Mouse (Mus musculus) macrophage (primary cell): ENCODE results near the gene Gm20431. TPM values are rescaled to one million over a fixed set of nuclear protein-coding genes. Genes with fewer than 3 reads are reported as not detected.

Experiments
- H3K27ac ChIP-seq: fragments of 350-480 bp; formaldehyde crosslinking; 2 replicates; pipeline ENCODE4 v1.9.0; 2021
- H3K36me3 ChIP-seq: fragments of 350-480 bp; formaldehyde crosslinking; 2 replicates; pipeline ENCODE4 v1.9.0; 2021; ENCODE audit errors: inconsistent target
- H3K4me3 ChIP-seq: fragments of 350-480 bp; formaldehyde crosslinking; 2 replicates; pipeline ENCODE4 v1.9.0; 2021; ENCODE audit errors: inconsistent target
- H3K79me2 ChIP-seq: fragments of 350-480 bp; formaldehyde crosslinking; 2 replicates; pipeline ENCODE4 v1.9.0; 2021; ENCODE audit errors: inconsistent target
- WGBS: methylation state at CpG from one replicate; pipeline ENCODE4 v1.1.7; 2026; ENCODE audit warnings: inconsistent platforms; ENCODE audit not compliant: missing documents; 5-methylcytosine and 5-hydroxymethylcytosine counted together
- polyA plus RNA-seq: library from polyadenylated mRNA; stranded (reverse); fragments of 250-400 nt; gene quantifications from 3 replicates; pipeline ENCODE4 v1.2.4, GENCODE M21; 2018; ENCODE audit warnings: inconsistent platforms

The Gm20431 gene
- polyA plus RNA-seq, 1 experiment from 2014 or later: not detected

DNA sequence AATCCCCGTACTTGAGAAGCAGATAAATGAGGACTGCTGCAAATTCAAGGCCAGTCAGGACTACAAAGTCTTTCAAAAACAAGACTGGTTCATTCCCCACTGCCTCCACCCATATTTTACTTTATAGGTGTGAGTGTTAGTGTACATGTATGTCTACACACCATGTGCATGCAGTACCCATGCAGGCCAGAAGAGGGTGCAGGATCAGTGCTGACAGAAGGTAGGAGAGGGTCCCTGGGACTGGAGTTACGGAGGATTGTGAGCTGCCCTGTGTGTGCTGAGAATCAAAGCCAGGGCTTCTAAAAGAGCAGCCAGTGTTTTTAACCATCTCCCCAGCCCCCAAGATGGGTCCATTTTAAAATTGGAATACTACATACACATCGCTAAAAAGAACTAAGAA lies 21.0 kb downstream of the Gm20431 start:
- H3K36me3 ChIP-seq: peaks cover 16% of the 10 kb centered on the region
- 100% methylated on average over 3 of the region's 3 CpGs for WGBS
- no peak overlapping the region for H3K4me3 ChIP-seq
- H3K27ac ChIP-seq: no peak overlapping the region
- peaks cover 10% of the 10 kb centered on the region; the same call in 1 of the 2 replicates for H3K79me2 ChIP-seq

DNA sequence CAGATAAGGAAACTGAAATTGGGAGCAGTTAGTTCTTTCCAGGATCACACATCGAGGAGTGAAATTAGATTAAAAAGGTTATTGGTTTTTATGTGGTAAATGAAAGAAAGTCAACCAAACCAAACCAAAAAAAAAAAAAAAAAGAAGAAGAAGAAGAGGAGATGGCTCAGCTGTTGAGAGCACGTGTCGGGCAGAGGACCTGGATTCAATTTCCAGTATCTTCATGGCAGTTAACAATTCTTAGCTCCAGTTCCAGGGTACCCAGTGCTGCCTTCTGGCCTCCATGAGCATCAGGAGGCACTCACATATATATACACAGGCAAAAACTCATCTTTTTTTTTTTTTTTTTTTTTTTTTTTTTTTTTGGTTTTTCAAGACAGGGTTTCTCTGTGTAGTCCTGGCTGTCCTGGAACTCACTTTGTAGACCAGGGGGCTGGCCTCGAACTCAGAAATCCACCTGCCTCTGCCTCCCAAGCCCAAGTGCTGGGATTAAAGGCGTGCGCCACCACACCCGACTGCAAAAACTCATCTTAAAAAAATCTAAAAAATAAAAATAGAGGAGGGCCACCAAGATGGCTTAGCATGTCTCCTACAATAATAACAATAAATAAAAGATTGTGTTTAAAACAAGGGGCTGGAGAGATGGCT lies 26.3 kb downstream of the Gm20431 start:
- H3K27ac ChIP-seq: peak overlapping the region; percentile 77
- peak overlapping the region; percentile 21; the same call in 1 of the 2 replicates for H3K4me3 ChIP-seq
- no peaks in the 10 kb centered on the region for H3K36me3 ChIP-seq
- H3K79me2 ChIP-seq: peaks cover 22% of the 10 kb centered on the region
- 48% methylated on average over 3 of the region's 7 CpGs for WGBS

DNA sequence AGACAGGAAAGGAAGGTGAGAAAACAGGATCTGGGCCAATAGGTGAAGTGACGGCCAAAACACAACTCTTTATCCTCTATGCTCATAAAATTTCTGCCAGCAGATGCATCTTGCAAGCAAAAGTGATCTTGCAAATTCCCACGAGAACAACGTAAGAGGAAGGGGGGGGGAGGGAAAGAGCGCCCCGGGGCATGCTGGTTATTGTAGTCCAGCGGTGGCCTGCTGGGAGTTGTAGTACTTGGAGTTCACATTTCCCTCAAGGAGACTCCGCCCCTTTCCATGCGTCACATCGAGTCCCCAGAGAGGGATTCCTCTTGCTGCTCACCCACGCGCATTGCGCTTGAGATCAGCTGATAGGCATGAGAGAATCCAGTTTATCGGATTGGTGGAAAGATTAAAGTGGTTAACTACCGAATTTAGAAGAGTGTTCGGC lies 26.9 kb downstream of the Gm20431 start:
- peaks cover 28% of the 10 kb centered on the region for H3K79me2 ChIP-seq
- H3K4me3 ChIP-seq: peak overlapping the region; percentile 21; the same call in 1 of the 2 replicates
- H3K27ac ChIP-seq: peak overlapping the region; percentile 77
- 1% methylated on average over 10 of the region's 15 CpGs for WGBS
- no peaks in the 10 kb centered on the region for H3K36me3 ChIP-seq

DNA sequence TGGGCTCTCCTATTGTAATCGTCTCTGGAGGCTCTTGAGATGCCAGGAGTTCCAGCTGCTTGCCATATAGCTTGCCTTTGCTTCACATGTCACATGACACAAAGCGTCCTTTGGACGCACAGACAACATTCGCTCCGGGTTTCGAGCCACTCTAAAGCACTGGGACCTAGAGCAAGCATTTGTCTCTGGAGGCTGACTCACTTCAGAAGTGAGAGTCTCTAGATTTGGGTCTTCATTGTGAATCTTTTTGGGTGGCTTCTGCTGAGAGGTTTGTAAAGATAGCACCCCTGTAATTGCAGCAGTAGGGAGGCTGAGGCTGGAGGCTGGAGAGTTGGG lies 27.8 kb downstream of the Gm20431 start:
- H3K79me2 ChIP-seq: peaks cover 37% of the 10 kb centered on the region
- H3K36me3 ChIP-seq: no peaks in the 10 kb centered on the region
- no peak overlapping the region for H3K4me3 ChIP-seq
- WGBS: 88% methylated on average over 6 of the region's 6 CpGs
- no peak overlapping the region for H3K27ac ChIP-seq

DNA sequence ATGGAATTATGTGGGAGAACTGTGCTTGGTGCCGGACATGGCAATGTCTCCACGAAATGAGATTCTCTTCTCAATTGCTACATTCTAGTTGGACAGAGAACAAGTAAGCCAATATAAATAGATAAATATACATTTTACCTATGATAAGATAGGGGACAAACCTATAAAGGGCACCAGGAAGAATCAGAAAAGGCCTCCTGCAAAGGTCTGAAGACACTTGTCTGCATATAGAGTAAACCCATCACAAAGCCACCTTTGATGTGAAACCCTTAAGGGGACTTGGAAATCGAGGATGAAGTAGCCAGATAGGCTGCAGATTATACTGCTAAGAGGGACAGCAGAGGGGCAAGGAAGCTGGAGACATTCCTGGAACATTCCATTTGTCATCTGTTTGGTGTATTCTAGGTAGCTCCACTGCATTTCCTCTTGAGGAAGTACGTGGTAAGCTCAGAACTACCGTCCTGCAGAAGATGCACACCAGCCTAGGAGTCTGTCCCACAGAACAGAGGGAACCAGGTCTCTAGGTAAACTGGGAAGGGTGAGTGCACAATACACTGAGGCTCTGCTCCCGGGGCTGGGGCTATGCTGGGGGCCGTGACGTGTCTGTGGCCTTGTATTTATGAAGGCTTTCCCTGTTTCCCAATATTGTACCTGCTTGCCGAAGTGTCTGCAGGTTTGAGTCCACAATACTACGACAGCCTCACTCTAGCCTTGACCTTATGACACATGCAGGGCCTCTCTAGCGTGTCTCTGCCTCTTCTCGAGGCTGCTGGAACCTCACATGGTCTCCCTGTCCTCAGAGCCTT lies 28.4 kb downstream of the Gm20431 start:
- Histone ChIP-seq H3K79me2 (peaks cover 43% of the 10 kb centered on the region), H3K4me3 (peak overlapping the region; percentile 50), H3K27ac (peak overlapping the region; percentile 84), H3K36me3 (no peaks in the 10 kb centered on the region; the same call in 1 of the 2 replicates)
- 69% methylated on average over 12 of the region's 12 CpGs for WGBS

DNA sequence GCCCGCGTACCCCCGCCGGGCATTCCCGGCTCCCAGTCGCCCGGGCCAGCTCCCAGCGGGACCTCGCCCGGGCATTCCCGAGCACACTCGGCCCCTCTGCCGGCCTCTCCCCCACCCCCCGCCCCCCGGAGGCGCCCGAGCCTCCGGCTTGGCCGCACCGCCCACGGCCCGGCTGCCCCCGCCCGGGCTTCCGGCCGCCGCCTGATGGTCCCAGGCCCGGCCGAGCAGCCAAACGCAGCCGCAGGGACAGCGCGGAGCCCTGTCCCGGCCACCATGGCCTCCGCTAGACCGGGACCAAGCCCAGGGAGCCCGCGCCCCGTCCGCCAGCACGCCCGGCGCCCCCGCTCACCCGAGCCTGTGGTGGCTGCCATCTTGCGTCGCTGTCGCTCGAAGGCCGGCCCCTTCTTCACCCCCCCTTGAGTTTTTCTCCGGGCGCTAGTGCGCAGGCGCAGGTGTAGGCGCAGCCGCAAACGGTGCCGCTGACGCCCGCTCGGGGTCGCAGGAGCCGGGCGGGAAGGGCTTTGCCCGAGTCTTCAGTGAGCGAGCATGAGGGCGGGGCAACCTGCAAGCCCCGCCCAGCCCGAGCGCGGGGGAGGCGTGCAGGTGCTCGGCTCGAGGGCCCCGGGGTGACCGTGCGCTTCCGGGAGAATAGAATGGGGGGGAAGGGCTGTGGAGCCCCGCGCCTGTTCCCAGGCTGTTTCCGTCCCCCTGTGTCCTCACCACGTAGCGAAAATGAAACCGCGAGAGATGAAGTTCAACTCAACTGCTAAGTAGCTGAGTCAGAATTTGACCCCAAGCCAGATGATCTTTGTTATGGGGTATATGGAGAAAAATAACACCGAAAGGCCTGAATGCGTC lies 29.5 kb downstream of the Gm20431 start, which contains the start of gene Ube2v1:
TSS of gene Ube2v1 (minus strand) at position 505 of the 858 bp plus-strand sequence.
- under 1% methylated on average over 76 of the region's 87 CpGs for WGBS
- peak within 1 kb of the TSS; percentile 84 for H3K27ac ChIP-seq
- H3K79me2 ChIP-seq: peaks cover 54% of the 10 kb centered on the region
- H3K4me3 ChIP-seq: peak within 1 kb of the TSS; percentile 63
- H3K36me3 ChIP-seq: peaks cover 7% of the 10 kb centered on the region; the same call in 1 of the 2 replicates

DNA sequence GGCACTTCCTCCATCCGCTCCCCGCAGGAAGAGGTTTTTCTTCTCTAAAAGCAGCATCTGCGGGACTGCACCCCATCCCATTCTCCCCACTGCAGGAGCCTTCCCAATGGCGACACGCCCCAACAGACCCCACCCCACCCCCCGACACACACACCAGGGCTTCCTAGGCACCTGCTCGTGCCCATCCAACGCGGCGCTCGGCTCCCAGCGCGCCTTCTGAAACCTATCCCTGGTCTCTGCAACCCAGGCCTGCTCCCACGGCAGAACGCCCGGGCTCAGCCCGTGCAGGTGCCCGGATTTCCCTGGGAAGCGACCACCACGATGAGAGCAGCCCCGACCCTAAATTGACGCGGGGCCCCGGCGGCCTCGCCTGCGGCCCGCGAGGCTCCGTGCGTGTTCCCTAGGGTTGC lies 30.1 kb downstream of the Gm20431 start:
- H3K36me3 ChIP-seq: peaks cover 7% of the 10 kb centered on the region; the same call in 1 of the 2 replicates
- H3K4me3 ChIP-seq: peak overlapping the region; percentile 63
- peak overlapping the region; percentile 33 for H3K27ac ChIP-seq
- peaks cover 60% of the 10 kb centered on the region for H3K79me2 ChIP-seq
- 2% methylated on average over 31 of the region's 31 CpGs for WGBS

DNA sequence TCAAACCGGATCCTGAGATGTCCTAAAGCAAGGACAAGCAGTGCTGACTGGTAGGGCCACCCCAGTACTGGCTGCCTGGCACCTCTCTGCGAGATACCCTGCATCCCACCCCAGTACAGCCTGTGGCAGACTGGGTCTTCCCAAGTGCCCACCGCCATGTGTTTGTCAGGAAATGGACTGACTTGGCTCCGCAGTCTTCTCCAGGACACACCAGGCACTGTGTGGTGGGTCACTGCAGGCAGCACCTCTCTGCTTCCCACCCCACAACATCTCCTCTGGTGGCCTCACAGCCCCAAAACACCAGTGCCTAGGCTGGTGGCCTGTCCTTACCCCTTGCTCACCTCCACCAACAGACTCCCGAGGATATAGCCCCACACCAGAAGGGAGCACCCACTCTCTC lies 30.9 kb downstream of the Gm20431 start:
- Histone ChIP-seq H3K36me3 (peaks cover 7% of the 10 kb centered on the region; the same call in 1 of the 2 replicates), H3K4me3 (peak overlapping the region; percentile 63), H3K27ac (peak overlapping the region; percentile 33), H3K79me2 (peaks cover 68% of the 10 kb centered on the region)
- WGBS: 65% methylated on average over 5 of the region's 5 CpGs

DNA sequence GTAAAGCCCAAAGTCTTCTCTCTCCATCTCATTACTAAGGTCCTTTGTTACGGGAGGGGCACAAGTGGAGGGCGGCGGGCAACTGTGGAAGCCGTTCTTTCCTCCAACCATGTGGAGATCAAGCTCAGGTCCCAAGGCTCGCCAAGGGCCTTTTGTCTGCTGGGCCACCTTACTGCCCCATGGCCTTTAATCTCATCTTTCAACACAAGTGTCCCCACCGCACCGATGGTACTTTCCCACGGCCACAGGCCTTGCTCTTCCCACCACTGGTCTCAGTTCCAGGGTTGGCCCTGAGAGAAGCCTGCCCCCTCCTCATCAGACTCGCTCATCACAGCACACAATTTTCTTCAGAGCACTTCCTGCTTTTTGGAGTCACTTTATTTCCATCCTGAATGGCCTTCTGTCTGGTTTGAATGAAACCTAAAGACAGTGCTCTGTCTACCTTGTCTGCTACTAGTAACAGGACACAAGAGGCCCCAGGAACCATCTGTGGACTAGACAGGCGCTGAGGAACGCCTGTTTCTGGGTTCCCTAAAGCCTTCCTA lies 31.6 kb downstream of the Gm20431 start:
- Histone ChIP-seq H3K4me3 (no peak overlapping the region), H3K79me2 (peaks cover 75% of the 10 kb centered on the region), H3K36me3 (peaks cover 7% of the 10 kb centered on the region; the same call in 1 of the 2 replicates), H3K27ac (no peak overlapping the region)
- 90% methylated on average over 11 of the region's 11 CpGs for WGBS

DNA sequence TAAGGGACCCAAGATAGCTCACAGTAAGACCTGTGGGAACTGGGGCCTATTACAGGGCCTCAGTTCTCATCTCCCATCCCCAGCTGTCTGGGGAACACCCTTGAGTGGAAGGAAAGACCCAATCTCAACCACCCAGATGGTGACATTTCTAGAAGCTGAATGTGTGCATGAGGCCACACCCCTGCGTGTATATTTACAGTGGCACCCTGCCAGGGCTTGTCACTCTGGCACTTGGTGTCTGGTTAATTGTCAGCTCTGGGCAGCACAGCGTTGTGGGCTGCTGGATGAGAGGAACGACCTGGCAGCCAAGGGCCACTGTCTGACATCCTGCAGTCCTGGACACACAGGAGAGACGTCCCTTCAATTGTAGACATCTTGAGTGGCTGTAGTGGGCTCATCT lies 32.4 kb downstream of the Gm20431 start:
- peaks cover 83% of the 10 kb centered on the region for H3K79me2 ChIP-seq
- 70% methylated on average over 4 of the region's 4 CpGs for WGBS
- no peak overlapping the region for H3K27ac ChIP-seq
- H3K36me3 ChIP-seq: peaks cover 7% of the 10 kb centered on the region; the same call in 1 of the 2 replicates
- H3K4me3 ChIP-seq: no peak overlapping the region

DNA sequence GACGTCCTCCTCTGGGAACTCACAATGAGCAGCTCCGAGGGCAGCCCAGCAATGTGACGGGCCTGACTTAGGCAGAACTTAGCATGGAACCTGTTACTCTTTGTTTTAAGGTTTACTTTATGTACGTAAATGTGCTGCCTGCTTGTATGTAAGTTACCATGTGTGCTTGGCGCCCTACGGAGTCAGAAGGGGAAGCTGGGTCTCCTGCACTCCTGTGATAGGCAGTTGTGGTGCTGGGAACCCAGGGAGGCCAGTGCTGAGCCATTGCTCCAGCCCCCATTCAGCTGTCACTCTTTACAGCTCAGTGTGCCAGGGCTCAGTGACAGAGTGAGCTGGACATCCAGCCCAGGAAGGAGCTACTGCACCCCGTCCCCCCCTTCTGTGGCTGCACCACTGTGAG lies 34.3 kb downstream of the Gm20431 start:
- no peak overlapping the region for H3K4me3 ChIP-seq
- H3K36me3 ChIP-seq: peaks cover 7% of the 10 kb centered on the region; the same call in 1 of the 2 replicates
- WGBS: 87% methylated on average over 7 of the region's 7 CpGs
- peaks cover 94% of the 10 kb centered on the region for H3K79me2 ChIP-seq
- no peak overlapping the region for H3K27ac ChIP-seq

DNA sequence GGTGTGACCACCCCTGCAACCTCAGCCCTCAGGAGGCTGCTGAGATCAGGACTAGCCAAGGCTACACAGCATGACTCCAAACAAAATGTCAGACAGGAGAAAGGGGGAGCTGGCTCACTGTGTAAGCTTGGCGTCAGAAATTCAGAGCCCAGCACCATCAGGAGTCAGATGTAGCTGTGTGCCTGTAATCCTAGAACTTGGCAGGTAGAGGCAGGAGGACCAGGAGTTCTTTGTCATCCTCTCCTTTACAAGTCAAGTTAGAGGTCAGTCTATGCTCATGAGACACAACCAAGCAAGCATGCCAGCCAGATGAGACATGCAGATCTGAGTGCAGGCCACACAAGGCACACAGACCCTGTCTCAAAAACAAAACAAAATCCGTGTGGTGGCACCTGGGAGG lies 35.6 kb downstream of the Gm20431 start:
- Histone ChIP-seq H3K27ac (no peak overlapping the region), H3K79me2 (peaks cover 100% of the 10 kb centered on the region), H3K36me3 (peaks cover 7% of the 10 kb centered on the region; the same call in 1 of the 2 replicates), H3K4me3 (no peak overlapping the region)
- 83% methylated on average over 2 of the region's 2 CpGs for WGBS

DNA sequence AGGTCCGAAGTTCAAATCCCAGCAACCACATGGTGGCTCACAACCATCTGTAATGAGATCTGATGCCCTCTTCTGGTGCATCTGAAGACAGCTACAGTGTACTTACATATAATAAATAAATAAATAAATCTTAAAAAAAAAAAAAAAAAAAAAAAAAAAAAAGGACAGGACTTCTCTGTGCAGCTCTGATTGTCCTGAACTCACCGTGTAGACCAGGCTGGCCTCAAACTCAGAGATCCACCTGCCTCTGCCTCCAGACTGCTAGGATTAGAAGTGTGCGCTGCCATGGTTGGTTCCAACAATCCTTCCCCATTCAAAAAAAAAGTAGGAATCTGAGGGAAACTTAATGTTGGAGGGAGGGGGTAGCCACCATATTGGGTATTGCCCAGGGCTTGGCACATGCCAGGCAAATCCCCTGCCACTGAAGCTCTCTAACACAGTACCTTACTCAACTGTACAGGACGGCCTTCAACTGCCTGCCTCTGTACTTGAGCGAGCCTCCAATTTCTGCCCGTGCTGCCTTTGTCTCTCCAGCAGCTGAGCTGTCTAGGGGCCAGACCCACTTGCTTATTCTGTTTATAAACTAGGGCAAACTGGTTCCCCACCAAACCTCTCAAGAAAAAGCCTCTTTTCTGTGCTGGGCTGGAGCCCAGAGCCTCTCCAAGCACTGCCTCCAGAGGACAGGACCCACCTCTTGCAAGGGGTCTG lies 36.8 kb downstream of the Gm20431 start:
- Histone ChIP-seq H3K36me3 (peaks cover 7% of the 10 kb centered on the region; the same call in 1 of the 2 replicates), H3K4me3 (no peak overlapping the region), H3K27ac (no peak overlapping the region), H3K79me2 (peaks cover 100% of the 10 kb centered on the region)
- WGBS: 89% methylated on average over 5 of the region's 6 CpGs
